Mouse (Mus musculus) liver, postnatal 0 days (tissue): Measurements from ENCODE around the gene Zfp653. TPM values are rescaled to one million over a fixed set of nuclear protein-coding genes. Genes with fewer than 3 reads are reported as not detected.
A peak's percentile ranks its signal among the peaks of the same experiment; 100 is the strongest.
"Not testable (repeated sequence)": the region's sequence is repeated elsewhere in the genome, so short reads cannot be mapped to it uniquely, and the experiment has no call there.

ENCODE experiments used
- ATAC-seq: fragments of 200-750 bp; cut with Nextera tagmentation; 2 replicates; pipeline ENCODE4 v1.8.0; 2017; ENCODE audit warnings: mild to moderate bottlenecking, moderate library complexity
- DNase-seq: peaks from one replicate; pipeline ENCODE4 v3.0.0-alpha.2; 2016
- H3K27ac ChIP-seq: fragments of 300-500 bp; sonication (generic); 2 replicates; pipeline ENCODE4 v1.5.1; 2014; ENCODE audit warnings: antibody characterized with exemption, moderate library complexity, mild to moderate bottlenecking, low read depth
- H3K27me3 ChIP-seq: fragments of 300-500 bp; sonication (generic); 2 replicates; pipeline ENCODE4 v1.6.1; 2014; ENCODE audit warnings: low read length, control low read depth, mixed read lengths; ENCODE audit not compliant: insufficient read depth
- H3K36me3 ChIP-seq: fragments of 300-500 bp; sonication (generic); replicated peaks from 2 replicates; pipeline ENCODE4 v1.6.1; 2014; ENCODE audit warnings: mild to moderate bottlenecking, control low read depth, low read length, moderate library complexity, mixed read lengths; ENCODE audit not compliant: insufficient read depth
- H3K4me1 ChIP-seq: fragments of 300-500 bp; sonication (generic); 2 replicates; pipeline ENCODE4 v1.6.1; 2014; ENCODE audit warnings: antibody characterized with exemption, mild to moderate bottlenecking, control low read depth; ENCODE audit not compliant: insufficient read depth
- H3K4me2 ChIP-seq: fragments of 300-500 bp; sonication (generic); 2 replicates; pipeline ENCODE4 v1.6.1; 2014; ENCODE audit warnings: low read depth, mild to moderate bottlenecking, low read length, moderate library complexity, mixed read lengths
- H3K4me3 ChIP-seq: fragments of 300-500 bp; sonication (generic); 2 replicates; pipeline ENCODE4 v1.5.1; 2014; ENCODE audit warnings: low read depth, low read length
- H3K9ac ChIP-seq: fragments of 300-500 bp; sonication (generic); replicated peaks from 2 replicates; pipeline ENCODE4 v1.6.1; 2014; ENCODE audit warnings: mild to moderate bottlenecking, moderate library complexity
- H3K9me3 ChIP-seq: fragments of 300-500 bp; sonication (generic); 2 replicates; pipeline ENCODE4 v1.6.1; 2016; ENCODE audit warnings: mild to moderate bottlenecking, control low read depth, low read length, mixed read lengths
- CTCF ChIP-seq: sonication (generic); IDR thresholded peaks from 2 replicates; pipeline ENCODE4 v1.5.1; 2016; ENCODE audit warnings: antibody characterized with exemption, low read depth
- EP300 ChIP-seq: IDR thresholded peaks from 2 replicates; pipeline ENCODE4 v1.6.1; 2016; ENCODE audit warnings: antibody characterized with exemption, low read depth, mild to moderate bottlenecking
- whole genome bisulfite sequencing: fragments of 180-500 bp; shearing (Covaris S2); extraction: QIAGEN DNeasy Blood & Tissue Kit; methylation state at CpG from one replicate; pipeline ENCODE4 v1.1.7; 2014; ENCODE audit not compliant: insufficient replicate concordance; 5-methylcytosine and 5-hydroxymethylcytosine counted together
- polyA plus RNA-seq: library from polyadenylated mRNA; unstranded; fragments of >200 nt; fragmentation: Nextera tagmentation; extraction: Ambion mirVana; gene quantifications from 2 replicates; pipeline ENCODE4 v1.2.1, GENCODE M21; 2015

Zfp653 gene
- polyA plus RNA-seq, 1 experiment from 2014 or later = 3.1 TPM

GRCm38 (mm10) chr9:22076223-22076622 lies 5.0 kb upstream of the Zfp653 start:
- H3K4me1 ChIP-seq = peaks cover 4% of the 10 kb centered on the region; the same call in 1 of the 2 replicates
- 92% methylated on average over 23 of the region's 23 CpGs for WGBS
- no peak overlapping the region for H3K4me3 ChIP-seq
- TF ChIP-seq CTCF (no peak), EP300 (no peak)
- ATAC-seq (no peak), DNase-seq (no peak)
- no peaks in the 10 kb centered on the region for H3K9me3 ChIP-seq
- no peak overlapping the region for H3K4me2 ChIP-seq
- H3K27ac ChIP-seq = no peak overlapping the region
- H3K27me3 ChIP-seq = no peaks in the 10 kb centered on the region
- no peak overlapping the region for H3K9ac ChIP-seq
- peaks cover 23% of the 10 kb centered on the region; the same call in 1 of the 2 replicates for H3K36me3 ChIP-seq

GRCm38 (mm10) chr9:22075778-22076177 lies 4.6 kb upstream of the Zfp653 start:
- DNase-seq, H3K27me3 ChIP-seq, H3K4me2 ChIP-seq, H3K27ac ChIP-seq, H3K9me3 ChIP-seq, H3K9ac ChIP-seq, H3K4me1 ChIP-seq, ATAC-seq, H3K4me3 ChIP-seq: not testable (repeated sequence)
- 61% methylated on average over 5 of the region's 5 CpGs for WGBS
- H3K36me3 ChIP-seq = peaks cover 23% of the 10 kb centered on the region; the same call in 1 of the 2 replicates

- H3K9ac ChIP-seq = no peak overlapping the region
- DNase-seq = no peak
- no peaks in the 10 kb centered on the region for H3K9me3 ChIP-seq
- WGBS = 92% methylated on average over 4 of the region's 4 CpGs
- ATAC-seq = no peak
- no peak overlapping the region for H3K27ac ChIP-seq
- peaks cover 21% of the 10 kb centered on the region for H3K36me3 ChIP-seq
- no peaks in the 10 kb centered on the region for H3K27me3 ChIP-seq
- H3K4me2 ChIP-seq = no peak overlapping the region
- peaks cover 13% of the 10 kb centered on the region for H3K4me1 ChIP-seq
- TF ChIP-seq EP300 = no peak
- TF ChIP-seq CTCF = no peak
- H3K4me3 ChIP-seq = no peak overlapping the region
Observed at GRCm38 (mm10) chr9:22072276-22072675, 1.1 kb upstream of the Zfp653 start.

GRCm38 (mm10) chr9:22069881-22070553 lies 1.2 kb downstream of the Zfp653 start:
- H3K27me3 ChIP-seq = no peaks in the 10 kb centered on the region
- H3K9ac ChIP-seq = peak overlapping the region; percentile 8; the same call in 1 of the 2 replicates
- ATAC-seq = no peak
- H3K4me1 ChIP-seq = peaks cover 13% of the 10 kb centered on the region
- peak overlapping the region; percentile 95 for H3K4me3 ChIP-seq
- no peak for DNase-seq
- peak overlapping the region; percentile 72 for H3K4me2 ChIP-seq
- no peaks in the 10 kb centered on the region for H3K9me3 ChIP-seq
- H3K36me3 ChIP-seq = peaks cover 22% of the 10 kb centered on the region
- no peak for TF ChIP-seq EP300
- TF ChIP-seq CTCF = 0 out of 2 replicates have a peak, but pooled peaks have one; percentile 21
- WGBS = 67% methylated on average over 4 of the region's 4 CpGs
- H3K27ac ChIP-seq = peak overlapping the region; percentile 95

GRCm38 (mm10) chr9:22067195-22067594 lies 4.0 kb downstream of the Zfp653 start:
- H3K27ac ChIP-seq = no peak overlapping the region
- no peak for ATAC-seq
- H3K9ac ChIP-seq = no peak overlapping the region
- no peak for TF ChIP-seq CTCF
- no peak for TF ChIP-seq EP300
- WGBS = 83% methylated on average over 5 of the region's 5 CpGs
- H3K4me2 ChIP-seq = no peak overlapping the region
- peaks cover 32% of the 10 kb centered on the region for H3K36me3 ChIP-seq
- H3K4me3 ChIP-seq = no peak overlapping the region
- no peaks in the 10 kb centered on the region for H3K9me3 ChIP-seq
- no peak for DNase-seq
- H3K27me3 ChIP-seq = no peaks in the 10 kb centered on the region
- peaks cover 13% of the 10 kb centered on the region for H3K4me1 ChIP-seq

- Histone ChIP-seq H3K4me1 (peaks cover 9% of the 10 kb centered on the region), H3K4me3 (no peak overlapping the region), H3K4me2 (no peak overlapping the region), H3K27me3 (no peaks in the 10 kb centered on the region), H3K27ac (no peak overlapping the region), H3K9ac (no peak overlapping the region), H3K9me3 (no peaks in the 10 kb centered on the region), H3K36me3 (peaks cover 35% of the 10 kb centered on the region)
- ATAC-seq = no peak
- TF ChIP-seq EP300 = no peak
- TF ChIP-seq CTCF = peak; percentile 94
- peak; percentile 74 for DNase-seq
- WGBS = 60% methylated on average over 3 of the region's 3 CpGs
Observed at GRCm38 (mm10) chr9:22066433-22066832, 4.7 kb downstream of the Zfp653 start.

GRCm38 (mm10) chr9:22065642-22066041 lies 5.5 kb downstream of the Zfp653 start:
- H3K4me2 ChIP-seq = no peak overlapping the region
- DNase-seq (peak; percentile 45), ATAC-seq (peak; percentile 51)
- TF ChIP-seq CTCF = no peak
- TF ChIP-seq EP300 = no peak
- no peaks in the 10 kb centered on the region for H3K9me3 ChIP-seq
- no peak overlapping the region for H3K27ac ChIP-seq
- WGBS = 74% methylated on average over 11 of the region's 11 CpGs
- H3K4me1 ChIP-seq = peaks cover 9% of the 10 kb centered on the region
- H3K36me3 ChIP-seq = peaks cover 38% of the 10 kb centered on the region
- no peak overlapping the region for H3K9ac ChIP-seq
- H3K4me3 ChIP-seq = no peak overlapping the region
- no peaks in the 10 kb centered on the region for H3K27me3 ChIP-seq
